Mouse (Mus musculus) cerebellum, adult 2 months (tissue): ENCODE results near the gene Cct8l1. TPM values are rescaled to one million over a fixed set of nuclear protein-coding genes. Genes with fewer than 3 reads are reported as not detected.
A peak's percentile ranks its signal among the peaks of the same experiment; 100 is the strongest.

ENCODE experiments used
- DNase-seq, 2 experiments: peaks; one replicate each; pipeline ENCODE4 v3.0.0; 2021
- H3K27ac ChIP-seq: fragments of 200-500 bp; 2 replicates; pipeline ENCODE4 v1.5.1; 2012; ENCODE audit warnings: low read length, control low read depth, inconsistent platforms; ENCODE audit not compliant: insufficient read depth
- H3K27me3 ChIP-seq: fragments of 200-500 bp; 2 replicates; pipeline ENCODE4 v1.6.1; 2012; ENCODE audit warnings: inconsistent platforms, mild to moderate bottlenecking, low read length, moderate library complexity; ENCODE audit not compliant: control insufficient read depth, insufficient read depth
- H3K4me1 ChIP-seq: fragments of 200-500 bp; 2 replicates; pipeline ENCODE4 v1.6.1; 2011; ENCODE audit warnings: low read length; ENCODE audit not compliant: control insufficient read depth, insufficient read depth
- H3K4me3 ChIP-seq: fragments of 200-500 bp; replicated peaks from 2 replicates; pipeline ENCODE3; 2011; ENCODE audit warnings: mild to moderate bottlenecking, low read depth, low read length, control low read depth; ENCODE audit not compliant: insufficient read depth
- CTCF ChIP-seq: fragments of 200-500 bp; IDR thresholded peaks from 2 replicates; pipeline ENCODE4 v1.5.1; 2011; ENCODE audit warnings: low read depth, mild to moderate bottlenecking, control low read depth, low read length, moderate library complexity, borderline replicate concordance; ENCODE audit not compliant: insufficient read depth
- POLR2A ChIP-seq: fragments of 200-500 bp; IDR thresholded peaks from 2 replicates; pipeline ENCODE4 v1.6.1; 2011; ENCODE audit warnings: low read length, control low read depth, borderline replicate concordance; ENCODE audit not compliant: insufficient read depth
- whole genome bisulfite sequencing: fragments of 180-500 bp; shearing (Covaris S2); methylation state at CpG from one replicate; pipeline ENCODE4 v1.1.7; 2018; 5-methylcytosine and 5-hydroxymethylcytosine counted together
- polyA plus RNA-seq: library from polyadenylated mRNA; depleted of rRNA; stranded (reverse); fragments of >200 nt; gene quantifications from 2 replicates; pipeline ENCODE4 v1.2.3, GENCODE M21; 2012

Cct8l1 gene
- polyA plus RNA-seq, 1 experiment, result 0.13 TPM

DNA sequence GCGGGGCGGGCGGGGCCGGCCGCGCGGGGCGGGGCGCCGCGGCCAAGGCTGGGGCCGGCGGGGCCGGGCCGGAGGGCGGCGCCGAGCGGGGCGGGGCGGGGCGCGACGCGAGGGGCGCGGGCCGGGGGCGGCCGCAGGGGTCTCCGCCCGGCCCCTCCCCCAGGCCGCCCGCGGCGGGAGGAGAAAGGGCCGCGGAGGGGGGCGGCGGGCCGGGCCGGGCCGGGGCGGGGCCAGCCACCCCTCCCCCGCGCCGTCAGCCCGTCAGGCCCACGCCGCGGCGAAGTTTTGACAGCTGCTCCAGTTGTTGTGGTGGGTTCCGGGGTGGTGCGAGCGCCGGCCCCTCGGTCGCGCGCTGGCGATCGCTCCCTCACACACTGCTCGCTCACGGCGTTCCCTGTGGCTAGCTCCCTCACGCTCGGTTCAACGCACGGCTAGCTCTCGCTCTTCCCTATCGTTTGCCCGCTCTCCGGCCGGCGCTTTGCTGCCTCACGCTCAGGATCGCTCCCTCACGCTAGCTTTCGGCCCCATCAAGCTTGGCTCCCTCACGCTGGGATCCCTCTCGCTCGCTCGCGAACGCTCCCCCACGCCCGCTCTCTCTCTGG, 16.9 kb upstream of the Cct8l1 start:
- WGBS, result 5% methylated on average over 57 of the region's 87 CpGs
- no peaks in the 10 kb centered on the region for H3K27me3 ChIP-seq
- H3K27ac ChIP-seq, result peak overlapping the region; percentile 97
- peaks cover 6% of the 10 kb centered on the region; the same call in 1 of the 2 replicates for H3K4me1 ChIP-seq
- H3K4me3 ChIP-seq, result peak overlapping the region; percentile 92
- no peak for DNase-seq
- TF ChIP-seq POLR2A (no peak), CTCF (no peak)

DNA sequence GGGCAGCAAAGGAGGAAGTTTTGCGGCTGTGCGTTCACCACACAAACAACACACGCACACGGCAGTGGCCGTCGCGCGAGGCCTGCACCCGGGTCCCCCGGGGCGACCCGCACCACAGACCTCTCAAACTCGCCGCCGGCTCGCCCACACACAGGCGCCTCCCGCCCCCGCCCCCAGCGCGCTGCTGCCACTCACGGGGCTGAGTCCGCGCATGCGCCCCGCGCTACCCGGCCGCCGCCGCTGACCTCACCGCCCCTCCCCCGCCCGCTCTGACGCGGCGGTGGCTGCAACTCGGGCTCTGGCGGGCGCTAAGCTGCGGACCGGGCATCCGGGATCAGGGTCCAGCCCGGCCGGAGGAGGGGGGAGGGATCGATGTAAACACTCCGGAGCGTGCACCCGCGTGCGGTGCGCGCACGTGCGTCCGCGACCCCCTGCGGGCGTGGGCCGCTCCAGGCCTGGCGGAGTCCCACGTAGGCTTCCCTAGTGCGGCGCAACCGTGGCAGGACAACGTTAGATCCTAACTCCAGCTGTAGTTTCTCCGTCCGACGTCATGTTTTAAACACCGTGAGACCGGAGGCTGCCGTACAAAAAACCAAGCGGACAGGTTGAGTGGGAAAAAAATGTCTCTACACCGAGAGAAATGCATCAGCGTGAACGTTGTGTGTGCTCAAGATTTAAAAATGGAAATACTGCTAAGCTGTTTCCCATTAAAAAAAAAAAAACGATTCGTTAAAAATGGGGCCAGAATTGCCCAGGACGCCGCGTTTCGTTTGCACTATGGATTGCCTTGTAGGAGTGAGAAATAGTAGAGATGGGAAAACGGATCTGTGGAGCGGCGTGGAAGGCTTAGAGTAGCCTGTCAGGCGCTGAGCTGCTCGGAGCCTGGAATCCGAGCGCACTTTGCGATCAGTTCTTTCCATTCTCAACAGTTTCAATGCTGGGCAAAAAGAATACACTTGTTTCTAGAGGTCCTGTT, 16.2 kb upstream of the Cct8l1 start:
- Histone ChIP-seq H3K4me3 (peak overlapping the region; percentile 92), H3K4me1 (peaks cover 5% of the 10 kb centered on the region; the same call in 1 of the 2 replicates), H3K27me3 (no peaks in the 10 kb centered on the region), H3K27ac (peak overlapping the region; percentile 97)
- WGBS, result under 1% methylated on average over 89 of the region's 90 CpGs
- TF ChIP-seq CTCF (no peak), POLR2A (peak; percentile 59)
- DNase-seq, result peak; percentile 99

GRCm38 (mm10) chr5:25500686-25501085, 15.2 kb upstream of the Cct8l1 start:
- TF ChIP-seq CTCF (no peak), POLR2A (no peak)
- DNase-seq, result peak in 1 of 2 experiments; percentile 14
- H3K27ac ChIP-seq, result no peak overlapping the region
- 66% methylated on average over 7 of the region's 7 CpGs for WGBS
- no peaks in the 10 kb centered on the region for H3K27me3 ChIP-seq
- H3K4me3 ChIP-seq, result no peak overlapping the region
- H3K4me1 ChIP-seq, result peaks cover 4% of the 10 kb centered on the region; the same call in 1 of the 2 replicates

DNA sequence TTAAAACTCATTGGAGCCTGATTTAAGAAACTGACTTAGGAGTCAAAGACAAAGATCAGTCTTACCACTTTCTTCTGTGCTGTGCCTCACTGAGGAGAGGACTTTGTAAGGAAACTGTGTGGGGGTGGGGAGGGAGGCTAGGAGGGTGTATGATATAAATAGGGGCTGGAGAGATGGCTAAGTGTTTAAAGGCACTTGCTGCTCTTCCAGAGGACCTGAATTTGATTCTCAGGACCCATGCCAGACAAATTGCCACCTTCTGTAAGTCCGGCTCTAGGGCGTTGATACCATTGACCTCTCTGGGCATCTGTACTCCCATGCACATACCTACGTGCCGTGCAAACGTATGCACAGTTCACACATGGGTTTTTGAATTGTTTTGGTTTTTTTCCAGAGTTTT, 9.8 kb upstream of the Cct8l1 start:
- Histone ChIP-seq H3K4me1 (peaks cover 4% of the 10 kb centered on the region; the same call in 1 of the 2 replicates), H3K4me3 (no peak overlapping the region), H3K27me3 (no peaks in the 10 kb centered on the region), H3K27ac (no peak overlapping the region)
- TF ChIP-seq POLR2A (no peak), CTCF (no peak)
- DNase-seq, result no peak
- WGBS, result 87% methylated on average over 5 of the region's 5 CpGs

DNA sequence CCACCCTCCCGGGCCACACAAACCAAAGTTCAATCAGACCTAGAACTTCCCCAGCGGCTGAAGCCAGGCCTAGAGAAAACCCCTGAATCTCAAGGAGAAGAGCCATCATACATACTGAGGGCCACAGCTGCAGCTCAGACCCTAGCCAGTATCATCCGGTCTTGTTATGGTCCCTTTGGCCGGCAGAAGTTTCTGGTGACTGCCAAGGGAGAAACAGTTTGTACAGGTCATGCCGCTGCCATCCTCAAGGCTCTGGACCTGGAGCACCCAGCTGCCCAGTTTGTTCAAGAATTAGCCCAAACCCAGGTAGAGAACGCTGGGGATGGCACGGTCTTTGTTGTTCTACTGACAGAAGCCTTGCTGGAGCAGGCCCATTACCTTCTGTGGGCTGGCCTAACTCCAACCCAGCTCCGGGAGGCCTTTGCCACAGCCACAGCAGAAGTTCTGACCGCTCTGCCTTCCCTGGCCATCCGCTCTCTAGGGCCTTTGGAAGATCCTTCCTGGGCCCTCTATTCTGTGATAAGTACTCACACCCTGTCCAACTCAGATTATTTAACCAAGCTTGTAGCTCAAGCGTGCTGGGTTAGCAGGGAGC, 531 bp downstream of the Cct8l1 start:
- Histone ChIP-seq H3K27ac (no peak overlapping the region), H3K4me1 (peaks cover 7% of the 10 kb centered on the region), H3K4me3 (no peak overlapping the region), H3K27me3 (no peaks in the 10 kb centered on the region)
- TF ChIP-seq POLR2A (no peak), CTCF (no peak)
- 65% methylated on average over 11 of the region's 11 CpGs for WGBS
- no peak for DNase-seq

DNA sequence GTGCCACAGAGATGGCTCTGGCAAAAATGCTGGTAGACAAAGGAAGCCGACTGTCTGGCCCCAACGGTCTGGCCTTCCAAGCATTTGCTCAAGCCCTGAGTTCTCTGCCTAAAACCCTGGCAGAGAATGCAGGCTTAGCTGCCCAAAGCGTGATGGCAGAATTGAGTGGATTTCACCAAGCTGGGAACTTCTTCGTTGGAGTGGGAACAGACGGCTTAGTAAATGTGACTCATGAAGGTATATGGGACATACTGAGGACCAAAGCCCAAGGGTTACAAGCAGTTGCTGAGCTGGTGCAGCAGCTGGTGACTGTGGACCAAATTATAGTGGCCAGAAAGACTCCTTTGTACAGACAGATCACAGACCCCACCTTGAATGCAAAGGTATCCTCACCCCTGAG, 1.7 kb downstream of the Cct8l1 start:
- H3K4me1 ChIP-seq, result peaks cover 7% of the 10 kb centered on the region
- 36% methylated on average over 5 of the region's 5 CpGs for WGBS
- DNase-seq, result no peak
- TF ChIP-seq CTCF (no peak), POLR2A (no peak)
- H3K27ac ChIP-seq, result no peak overlapping the region
- no peak overlapping the region for H3K4me3 ChIP-seq
- H3K27me3 ChIP-seq, result no peaks in the 10 kb centered on the region

DNA sequence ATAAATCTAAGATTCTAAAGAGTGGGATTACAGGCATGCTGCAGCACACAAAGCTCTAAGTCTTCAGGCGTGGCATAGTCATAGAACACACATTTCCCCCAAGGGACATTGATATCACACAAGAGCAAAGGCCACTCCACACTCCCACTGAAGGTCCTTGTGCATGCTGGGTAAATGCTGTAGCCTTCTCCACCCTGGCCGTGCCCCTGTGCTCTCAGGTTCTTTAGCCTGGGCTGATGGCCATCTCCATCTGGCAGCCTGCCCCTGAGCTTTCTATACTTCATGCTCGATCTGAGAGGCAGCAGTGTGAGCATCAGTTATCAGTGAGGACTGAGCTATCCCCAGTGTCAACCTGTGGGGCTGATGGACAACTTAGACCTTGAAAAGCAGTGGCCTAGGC, 4.0 kb downstream of the Cct8l1 start:
- no peak for TF ChIP-seq POLR2A
- no peak for TF ChIP-seq CTCF
- no peaks in the 10 kb centered on the region for H3K27me3 ChIP-seq
- WGBS, result 32% methylated on average over 3 of the region's 3 CpGs
- DNase-seq, result peak; percentile 59 to 64
- no peak overlapping the region for H3K4me3 ChIP-seq
- peaks cover 7% of the 10 kb centered on the region for H3K4me1 ChIP-seq
- no peak overlapping the region for H3K27ac ChIP-seq
